In the genomic region with DNA sequence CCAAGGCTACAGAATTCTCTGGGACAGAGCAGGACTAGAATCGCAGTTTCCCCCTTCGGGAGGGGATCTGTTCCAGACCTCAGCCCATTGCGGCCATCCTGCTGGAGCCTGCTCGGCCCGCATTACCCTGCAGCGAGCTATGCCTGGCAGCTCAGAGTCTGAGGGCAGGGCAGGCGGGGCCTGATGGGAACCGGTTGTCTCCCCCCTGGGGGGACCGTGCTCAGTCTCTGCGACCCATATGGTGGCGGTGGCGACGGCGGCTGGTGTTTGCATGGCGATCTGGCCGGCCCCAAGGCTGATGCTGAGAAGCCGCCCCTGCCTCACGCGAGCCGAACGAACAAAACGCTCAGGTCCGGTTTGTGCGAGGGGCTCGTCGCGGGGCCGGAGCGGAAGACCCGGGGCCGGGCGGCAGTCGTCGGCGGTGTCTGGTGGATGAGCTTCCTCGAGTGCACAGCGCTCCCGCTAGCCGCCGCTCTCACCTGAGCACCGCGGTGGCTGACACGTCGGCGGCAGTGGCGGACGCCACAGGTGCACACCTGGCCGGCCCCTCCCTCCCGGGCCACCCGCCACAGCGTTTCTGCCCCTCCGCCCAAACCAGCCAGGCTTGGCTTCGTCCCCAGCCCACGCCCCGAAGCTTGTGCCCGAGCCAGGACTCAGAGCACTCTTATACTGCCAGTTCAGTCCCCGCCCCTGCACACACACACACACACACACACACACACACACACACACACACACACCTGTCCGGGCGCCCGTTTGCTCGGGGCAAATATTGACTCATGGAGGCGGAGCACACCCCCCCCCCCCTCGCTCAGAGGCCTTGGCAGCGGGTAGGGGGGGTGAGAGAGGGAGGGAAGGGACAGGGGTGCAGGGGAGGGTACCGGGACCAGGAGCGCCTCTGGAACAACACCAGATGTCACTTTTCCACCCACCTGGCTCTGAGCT, we compare ENCODE assay signal across 7 mouse cellular contexts. TPM values are rescaled to one million over a fixed set of nuclear protein-coding genes. Genes with fewer than 3 reads are reported as not detected.
DNase-seq lines count a peak whose midpoint lies in the region; ATAC-seq and TF ChIP-seq lines count a peak whose summit lies in the region.

No protein-coding gene starts in this region.

- H3K4me3 ChIP-seq in ES-E14 (ENCODE audit: insufficient read depth in 1 of 2, low read depth in 1 of 2, low read length in 2 of 2, poor library complexity in 1 of 2, severe bottlenecking in 1 of 2) = peak overlapping the region; percentile 53 to 58
- peak overlapping the region; percentile 31 for H3K4me3 ChIP-seq in hindbrain, postnatal 0 days (ENCODE audit: low read length)
- H3K4me3 ChIP-seq in liver, embryonic 13.5 days (replicated peaks) = peak overlapping the region; percentile 26
- H3K4me3 ChIP-seq in neural tube, embryonic 15.5 days (replicated peaks) = peak overlapping the region; percentile 34

- peaks cover 0 to 11% of the 10 kb centered on the region in 2 experiments; a peak in 1 of 4 replicates for H3K4me1 ChIP-seq in ES-E14 (ENCODE audit: control insufficient read depth in 2 of 2, insufficient read depth in 2 of 2, low read length in 2 of 2, poor library complexity in 1 of 2)
- H3K4me1 ChIP-seq in hindbrain, postnatal 0 days (ENCODE audit: insufficient read depth, low read length) = 0 out of 2 replicates have a peak, but pooled peaks cover 6% of the 10 kb centered on the region
- H3K4me1 ChIP-seq in liver, embryonic 13.5 days (replicated peaks) = 0 out of 2 replicates have a peak, but pooled peaks cover 5% of the 10 kb centered on the region
- H3K4me1 ChIP-seq in neural tube, embryonic 15.5 days = peaks cover 10% of the 10 kb centered on the region

- peaks cover 40% of the 10 kb centered on the region for H3K27me3 ChIP-seq in hindbrain, postnatal 0 days (ENCODE audit: insufficient read depth, low read length)
- H3K27me3 ChIP-seq in liver, embryonic 13.5 days = peaks cover 94% of the 10 kb centered on the region
- peaks cover 91% of the 10 kb centered on the region for H3K27me3 ChIP-seq in neural tube, embryonic 15.5 days (replicated peaks)

- peak; percentile 33 for ATAC-seq in hindbrain, postnatal 0 days
- ATAC-seq in liver, embryonic 13.5 days (ENCODE audit: low read depth) = peak; percentile 72
- no peak for ATAC-seq in neural tube, embryonic 15.5 days (ENCODE audit: low FRiP score)

- H3K27ac ChIP-seq in ES-E14 (ENCODE audit: insufficient read depth, low read depth, low read length, poor library complexity, severe bottlenecking) = no peak overlapping the region
- no peak overlapping the region for H3K27ac ChIP-seq in hindbrain, postnatal 0 days
- H3K27ac ChIP-seq in liver, embryonic 13.5 days = no peak overlapping the region
- no peak overlapping the region for H3K27ac ChIP-seq in neural tube, embryonic 15.5 days (replicated peaks)

- peak overlapping the region; percentile 58 for H3K4me2 ChIP-seq in hindbrain, postnatal 0 days (ENCODE audit: low read depth, low read length)
- peak overlapping the region; percentile 56 for H3K4me2 ChIP-seq in liver, embryonic 13.5 days
- peak overlapping the region; percentile 64 for H3K4me2 ChIP-seq in neural tube, embryonic 15.5 days

- H3K36me3 ChIP-seq in ES-E14 (ENCODE audit: control insufficient read depth, insufficient read depth, low read length, poor library complexity, severe bottlenecking) = no peaks in the 10 kb centered on the region
- no peaks in the 10 kb centered on the region for H3K36me3 ChIP-seq in hindbrain, postnatal 0 days (ENCODE audit: insufficient read depth, low read length)
- no peaks in the 10 kb centered on the region for H3K36me3 ChIP-seq in liver, embryonic 13.5 days
- no peaks in the 10 kb centered on the region for H3K36me3 ChIP-seq in neural tube, embryonic 15.5 days

- DNase-seq in ES-E14 (ENCODE audit: low read depth, low spot score) (no peak), adipocyte (ENCODE audit: low spot score) (no peak)
- DNase-seq in adrenal gland, postnatal 10 days = peak; percentile 60
- DNase-seq in hindbrain, postnatal 0 days (ENCODE audit: low spot score) = peak; percentile 16
- DNase-seq in liver, embryonic 13.5 days = no peak
- DNase-seq in right cerebral cortex, adult 18-20 months = no peak

- 2% methylated on average over 54 of the region's 66 CpGs for WGBS in hindbrain, postnatal 0 days
- 2% methylated on average over 65 of the region's 66 CpGs for WGBS in liver, embryonic 13.5 days (ENCODE audit: insufficient replicate concordance)
- WGBS in neural tube, embryonic 15.5 days = under 1% methylated on average over 64 of the region's 66 CpGs

- in situ Hi-C loops in ES-E14 (cut with MboI; ENCODE audit: low sequenced_read_pairs in 2 of 2, unreplicated experiment in 2 of 2) = no loop called here

- 0 out of 2 replicates have a peak overlapping the region, but pooled peaks have one; percentile 10 for H3K9ac ChIP-seq in ES-E14 (ENCODE audit: insufficient read depth, low read depth, low read length, poor library complexity, severe bottlenecking)
- H3K9ac ChIP-seq in hindbrain, postnatal 0 days (replicated peaks; ENCODE audit: low read length) = peak overlapping the region; percentile 22; the same call in 1 of the 2 replicates
- no peak overlapping the region for H3K9ac ChIP-seq in liver, embryonic 13.5 days
- peak overlapping the region; percentile 29; the same call in 1 of the 2 replicates for H3K9ac ChIP-seq in neural tube, embryonic 15.5 days (replicated peaks)

- H3K9me3 ChIP-seq in ES-E14 (ENCODE audit: control insufficient read depth, insufficient read depth, low read depth, low read length) = no peaks in the 10 kb centered on the region
- H3K9me3 ChIP-seq in hindbrain, postnatal 0 days (ENCODE audit: low read length) = no peaks in the 10 kb centered on the region
- H3K9me3 ChIP-seq in liver, embryonic 13.5 days (replicated peaks) = no peaks in the 10 kb centered on the region
- H3K9me3 ChIP-seq in neural tube, embryonic 15.5 days (replicated peaks) = no peaks in the 10 kb centered on the region

- no peak for TF ChIP-seq CTCF in hindbrain, postnatal 0 days (IDR thresholded peaks at IDR 0.05; ENCODE audit: low read depth)

TF ChIP-seq in ES-E14, 5 proteins besides CTCF, POLR2A, EP300 and RAD21:
- TF ChIP-seq CHD2 (IDR thresholded peaks at IDR 0.05; ENCODE audit: low read depth, low read length) (no peak), MAFK (IDR thresholded peaks at IDR 0.05; ENCODE audit: insufficient read depth, low read depth, low read length) (no peak), HCFC1 (IDR thresholded peaks at IDR 0.05; ENCODE audit: borderline replicate concordance, insufficient read depth, low read length) (no peak), ZC3H11A (IDR thresholded peaks at IDR 0.05; ENCODE audit: borderline replicate concordance, low read depth, low read length) (no peak), ZNF384 (IDR thresholded peaks at IDR 0.05; ENCODE audit: low read depth, low read length) (no peak)

RNA-seq across cellular contexts. Expression of a gene that starts 7.7 kb away (rescaled TPM):
- total RNA-seq in ES-E14 (2012; rRNA removed) = not detected in 2 replicates
- total RNA-seq in adrenal gland, postnatal 10 days (2021) = 1 to 10 TPM in 1 of 2 experiments, under 1 TPM in 1; 0.51 to 1.1 TPM
- 2.0 TPM in 1 of 2 replicates, not detected in the other for total RNA-seq in hindbrain, postnatal 0 days (2014; rRNA removed)
- polyA plus RNA-seq in hindbrain, postnatal 0 days (2015; fragmentation: Nextera tagmentation; extraction: Ambion mirVana) = 1.6 and 1.7 TPM in 2 replicates
- not detected in 2 replicates for polyA plus RNA-seq in liver, embryonic 13.5 days (2015; fragmentation: Nextera tagmentation; extraction: Ambion mirVana)
- polyA plus RNA-seq in neural tube, embryonic 15.5 days (2015; fragmentation: Nextera tagmentation; extraction: Ambion mirVana) = 0.41 and 1.5 TPM in 2 replicates

RNA-seq across cellular contexts. Expression of a gene that starts 15.4 kb away (rescaled TPM):
- not detected in 2 replicates for total RNA-seq in ES-E14 (2012; rRNA removed)
- total RNA-seq in adrenal gland, postnatal 10 days (2021) = under 1 TPM; 0.84 to 0.97 TPM
- total RNA-seq in hindbrain, postnatal 0 days (2014; rRNA removed) = 0.16 and 1.1 TPM in 2 replicates
- polyA plus RNA-seq in hindbrain, postnatal 0 days (2015; fragmentation: Nextera tagmentation; extraction: Ambion mirVana) = 4.2 and 5.9 TPM in 2 replicates
- polyA plus RNA-seq in liver, embryonic 13.5 days (2015; fragmentation: Nextera tagmentation; extraction: Ambion mirVana) = 0.06 and 0.07 TPM in 2 replicates
- polyA plus RNA-seq in neural tube, embryonic 15.5 days (2015; fragmentation: Nextera tagmentation; extraction: Ambion mirVana) = 0.73 TPM in 1 of 2 replicates, not detected in the other

RNA-seq across cellular contexts. Expression of a gene that starts 34.8 kb away (rescaled TPM):
- 0.05 TPM in 1 of 2 replicates, not detected in the other for total RNA-seq in ES-E14 (2012; rRNA removed)
- total RNA-seq in adrenal gland, postnatal 10 days (2021) = not detected
- total RNA-seq in hindbrain, postnatal 0 days (2014; rRNA removed) = 2.7 and 4.7 TPM in 2 replicates
- polyA plus RNA-seq in hindbrain, postnatal 0 days (2015; fragmentation: Nextera tagmentation; extraction: Ambion mirVana) = 1.1 and 1.3 TPM in 2 replicates
- not detected in 2 replicates for polyA plus RNA-seq in liver, embryonic 13.5 days (2015; fragmentation: Nextera tagmentation; extraction: Ambion mirVana)
- 0.41 and 0.43 TPM in 2 replicates for polyA plus RNA-seq in neural tube, embryonic 15.5 days (2015; fragmentation: Nextera tagmentation; extraction: Ambion mirVana)

RNA-seq across cellular contexts. Expression of a gene that starts 45.9 kb away (rescaled TPM):
- 0.26 and 0.54 TPM in 2 replicates for total RNA-seq in ES-E14 (2012; rRNA removed)
- total RNA-seq in adrenal gland, postnatal 10 days (2021) = 1 to 10 TPM; 4.8 to 6.6 TPM
- total RNA-seq in hindbrain, postnatal 0 days (2014; rRNA removed) = 59.2 and 75.3 TPM in 2 replicates
- polyA plus RNA-seq in hindbrain, postnatal 0 days (2015; fragmentation: Nextera tagmentation; extraction: Ambion mirVana) = 12.3 and 13.6 TPM in 2 replicates
- not detected in 2 replicates for polyA plus RNA-seq in liver, embryonic 13.5 days (2015; fragmentation: Nextera tagmentation; extraction: Ambion mirVana)
- 10.0 and 11.6 TPM in 2 replicates for polyA plus RNA-seq in neural tube, embryonic 15.5 days (2015; fragmentation: Nextera tagmentation; extraction: Ambion mirVana)

RNA-seq across cellular contexts. Expression of a gene that starts 50.9 kb away (rescaled TPM):
- 0.37 and 0.67 TPM in 2 replicates for total RNA-seq in ES-E14 (2012; rRNA removed)
- under 1 TPM; 0.18 to 0.48 TPM for total RNA-seq in adrenal gland, postnatal 10 days (2021)
- 0.18 and 0.31 TPM in 2 replicates for total RNA-seq in hindbrain, postnatal 0 days (2014; rRNA removed)
- polyA plus RNA-seq in hindbrain, postnatal 0 days (2015; fragmentation: Nextera tagmentation; extraction: Ambion mirVana) = 0.11 and 0.25 TPM in 2 replicates
- polyA plus RNA-seq in liver, embryonic 13.5 days (2015; fragmentation: Nextera tagmentation; extraction: Ambion mirVana) = 1.3 and 1.6 TPM in 2 replicates
- 0.84 and 3.0 TPM in 2 replicates for polyA plus RNA-seq in neural tube, embryonic 15.5 days (2015; fragmentation: Nextera tagmentation; extraction: Ambion mirVana)

Comparison
In these comparisons a context has a peak if more than half of its experiments do, and no peak if none do; other contexts are left out.
1. DNase-seq: peak in adrenal gland, postnatal 10 days (single experiment) and hindbrain, postnatal 0 days (single experiment); none in ES-E14 (single experiment), liver, embryonic 13.5 days (single experiment), adipocyte (single experiment) and right cerebral cortex, adult 18-20 months (single experiment).
2. Peak in every context shown above with its lines, with median percentiles within 50 percentile points of each other: H3K4me3 ChIP-seq and H3K4me2 ChIP-seq.